Mouse (Mus musculus): ENCODE results near the gene Cradd. TPM values are rescaled to one million over a fixed set of nuclear protein-coding genes. Genes with fewer than 3 reads are reported as not detected.

The Cradd gene
- total RNA-seq, 2 experiments from 2014 or later = 13.5 to 14.3 TPM

- DNase-seq (ENCODE audit: low spot score in 2 of 2) = no peak
These were observed 148.4 kb downstream of the Cradd start for GRCm38 (mm10) chr10:95175423-95176120.

DNA sequence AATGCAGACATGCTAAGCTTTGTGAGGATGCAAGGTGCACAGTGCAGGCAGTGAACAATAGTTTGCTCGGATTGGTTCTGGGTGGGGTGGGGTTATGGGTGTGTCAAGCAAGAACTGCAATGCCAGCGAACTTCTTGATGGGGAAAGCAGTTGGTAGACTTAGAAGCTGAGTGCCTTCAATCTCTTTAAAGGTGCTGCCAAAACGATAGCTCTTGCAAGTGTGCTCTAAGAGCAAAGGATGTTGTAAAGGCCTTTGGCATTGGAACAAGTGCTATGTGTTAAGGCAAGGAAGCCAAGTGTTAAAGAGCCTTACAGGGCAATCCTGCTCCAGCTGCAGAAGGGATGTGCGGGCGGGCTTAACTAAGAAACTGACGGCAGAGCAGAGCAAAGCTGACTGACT lies 149.7 kb downstream of the Cradd start:
- DNase-seq (ENCODE audit: low spot score in 2 of 2) = no peak

- no peak for DNase-seq (ENCODE audit: low spot score in 2 of 2)
These were observed 153.1 kb downstream of the Cradd start for GRCm38 (mm10) chr10:95170721-95171354.

GRCm38 (mm10) chr10:95164949-95165348 lies 159.0 kb downstream of the Cradd start:
- no peak for DNase-seq (ENCODE audit: low spot score in 2 of 2)

DNA sequence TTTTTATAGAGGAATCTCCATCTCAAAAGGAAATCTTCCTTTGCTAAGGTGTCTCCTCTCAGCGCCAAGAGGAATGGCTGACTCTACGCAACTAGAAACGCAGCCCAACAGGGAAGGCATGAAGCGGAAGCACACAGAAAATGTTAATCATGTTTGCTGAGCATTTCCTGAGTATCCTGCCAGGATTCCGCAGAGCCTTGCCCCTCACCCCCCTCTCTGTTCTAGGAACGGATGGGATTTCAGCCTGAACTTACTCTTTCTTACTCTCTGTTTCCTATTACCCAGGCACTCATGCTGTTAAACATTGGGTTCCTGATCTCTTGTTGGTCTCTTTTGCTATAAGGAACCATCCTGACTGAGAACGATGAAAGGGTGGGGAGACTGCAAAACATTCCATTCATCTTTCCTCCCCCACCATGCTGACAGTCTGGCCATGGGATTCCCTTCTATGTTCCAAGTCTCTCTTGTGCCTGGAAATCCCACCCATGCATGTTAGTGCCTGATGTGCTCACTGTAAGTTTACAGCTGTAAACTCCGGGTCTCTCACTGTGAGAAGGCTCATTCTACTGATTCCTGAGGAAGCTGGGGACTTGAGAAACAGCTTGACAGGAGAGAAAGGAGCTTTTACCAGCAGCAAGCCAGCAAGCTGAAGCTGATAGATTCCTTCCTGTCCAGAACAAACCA lies 161.1 kb downstream of the Cradd start:
- DNase-seq (ENCODE audit: low spot score in 2 of 2) = no peak

DNA sequence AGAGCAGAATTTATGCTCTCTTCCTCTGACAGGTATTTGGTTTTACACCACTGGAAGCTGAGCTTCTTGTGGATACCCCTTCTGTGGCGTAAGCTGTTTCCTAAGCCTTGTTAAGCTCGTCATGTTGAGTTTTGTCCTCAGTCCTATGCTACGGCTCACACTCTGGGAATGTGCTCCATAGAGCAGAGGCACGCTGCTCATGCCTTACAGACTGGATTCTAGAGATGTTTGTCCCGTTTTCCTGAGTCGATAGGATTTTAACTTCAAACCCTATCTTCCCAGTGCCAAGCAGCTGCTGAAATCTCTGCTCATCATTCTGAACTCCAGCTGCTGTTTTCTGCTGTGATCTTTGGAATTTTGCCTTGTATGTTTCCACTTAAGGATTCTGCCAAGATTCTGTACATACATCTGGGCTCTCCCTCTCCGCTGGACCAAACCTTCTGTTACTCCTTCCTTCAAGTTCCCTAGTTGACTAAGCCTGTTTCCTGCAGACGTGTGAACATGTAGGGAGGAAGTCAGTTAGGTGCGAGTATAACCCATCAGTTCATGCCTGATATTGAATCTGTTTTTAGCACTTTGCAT lies 164.2 kb downstream of the Cradd start:
- DNase-seq (ENCODE audit: low spot score in 2 of 2) = no peak

GRCm38 (mm10) chr10:95156410-95156809 lies 167.5 kb downstream of the Cradd start:
- DNase-seq (ENCODE audit: low spot score in 2 of 2) = no peak

- DNase-seq (ENCODE audit: low spot score in 2 of 2) = no peak
These were observed 169.3 kb downstream of the Cradd start for GRCm38 (mm10) chr10:95154675-95155074.

DNA sequence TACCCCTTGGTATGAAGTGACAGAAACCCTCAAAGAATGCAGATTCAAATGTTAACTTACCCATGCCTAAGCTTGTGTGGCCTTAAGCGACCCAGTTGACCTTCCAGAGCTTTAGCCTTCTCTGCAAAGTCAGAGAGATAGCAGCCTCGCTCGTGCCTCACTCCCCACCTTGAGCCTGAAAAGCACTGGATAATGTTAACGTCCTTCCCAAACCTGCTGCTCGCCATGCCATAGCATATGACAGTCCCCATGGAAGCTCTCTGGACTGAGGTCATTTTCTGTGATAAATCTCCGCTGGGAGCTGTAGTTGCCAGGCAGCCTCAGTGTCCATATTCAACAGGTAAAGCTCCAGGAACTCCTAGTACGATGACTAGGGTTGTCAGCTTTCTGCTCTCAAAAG lies 170.7 kb downstream of the Cradd start:
- DNase-seq (ENCODE audit: low spot score in 2 of 2) = no peak

DNA sequence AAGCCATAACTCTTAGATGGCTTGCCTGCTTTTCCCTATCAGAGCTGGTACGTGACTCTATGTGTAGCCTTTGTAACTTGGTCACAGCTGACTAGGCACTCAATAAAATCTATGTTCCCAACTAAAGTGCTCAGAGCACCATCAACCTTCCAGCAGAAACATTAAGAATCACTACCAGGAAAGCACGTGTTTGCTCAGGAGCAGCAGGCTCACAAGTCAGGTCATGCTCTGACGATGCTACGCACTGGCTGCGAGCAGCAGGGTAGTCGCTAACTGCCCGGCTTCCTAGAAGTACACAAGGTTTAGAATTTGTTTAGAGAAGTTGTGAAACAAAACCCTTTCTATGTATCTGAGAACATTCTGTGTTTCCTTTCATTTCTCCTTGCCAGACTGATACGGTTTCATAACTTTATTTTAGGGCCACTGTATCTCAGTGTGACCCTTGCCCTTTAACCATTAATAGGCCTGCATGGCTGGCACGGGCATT lies 171.4 kb downstream of the Cradd start:
- no peak for DNase-seq (ENCODE audit: low spot score in 2 of 2)

DNA sequence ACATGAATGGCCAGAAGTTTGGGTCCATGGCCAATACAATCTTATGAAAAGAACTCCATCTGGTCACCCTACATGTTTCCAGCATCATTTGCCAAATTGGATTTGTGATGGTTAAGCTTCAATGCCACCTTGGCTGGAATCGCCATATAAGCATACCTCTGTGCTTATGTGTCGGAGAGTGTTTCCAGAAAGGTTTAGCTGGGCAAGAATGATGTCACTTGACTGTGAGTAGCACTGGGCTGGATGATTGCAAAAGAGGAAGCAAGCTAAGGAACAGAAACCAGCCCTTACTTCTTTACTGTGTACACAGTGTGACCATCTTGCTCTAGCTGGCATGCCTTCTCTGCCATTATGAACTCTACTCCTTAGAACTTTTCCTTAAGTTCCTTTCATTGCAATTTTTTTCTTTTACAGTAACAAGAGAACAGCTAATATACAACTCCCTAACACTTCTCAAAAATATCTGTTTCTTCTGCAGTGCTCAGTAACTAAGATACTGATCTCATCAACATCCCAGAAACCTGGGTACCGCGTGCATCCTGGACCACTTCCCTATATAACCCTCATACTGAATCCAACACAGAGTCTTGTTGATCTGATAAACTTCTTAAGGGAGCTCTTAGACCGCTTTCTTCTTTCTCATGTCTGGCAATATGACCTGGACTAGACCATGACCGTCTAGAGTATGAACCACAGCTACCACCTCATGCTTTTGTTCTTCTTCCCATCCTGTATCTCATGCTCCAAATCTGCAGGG lies 172.7 kb downstream of the Cradd start:
- DNase-seq (ENCODE audit: low spot score in 2 of 2) = no peak

DNA sequence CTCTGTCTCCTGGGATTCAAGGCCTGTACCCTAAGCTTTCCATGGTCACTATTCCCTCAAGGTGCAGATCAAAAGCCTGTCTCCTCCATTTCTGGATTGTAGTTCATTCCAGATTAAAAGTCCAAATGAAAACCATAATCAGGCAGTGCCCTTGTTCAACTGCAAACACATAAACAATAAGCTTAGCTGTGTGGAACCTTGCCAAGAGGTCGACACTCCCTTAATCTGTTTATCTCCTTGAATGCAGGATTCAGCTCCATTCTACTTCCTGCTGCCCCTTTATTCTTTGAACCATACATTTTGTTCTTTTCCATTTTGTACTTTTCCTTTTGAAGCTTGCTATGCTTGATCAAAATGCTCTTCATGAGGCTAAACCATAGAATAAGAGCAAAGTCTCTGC lies 174.3 kb downstream of the Cradd start:
- no peak for DNase-seq (ENCODE audit: low spot score in 2 of 2)

GRCm38 (mm10) chr10:95148641-95149040 lies 175.3 kb downstream of the Cradd start:
- DNase-seq (ENCODE audit: low spot score in 2 of 2) = no peak

DNA sequence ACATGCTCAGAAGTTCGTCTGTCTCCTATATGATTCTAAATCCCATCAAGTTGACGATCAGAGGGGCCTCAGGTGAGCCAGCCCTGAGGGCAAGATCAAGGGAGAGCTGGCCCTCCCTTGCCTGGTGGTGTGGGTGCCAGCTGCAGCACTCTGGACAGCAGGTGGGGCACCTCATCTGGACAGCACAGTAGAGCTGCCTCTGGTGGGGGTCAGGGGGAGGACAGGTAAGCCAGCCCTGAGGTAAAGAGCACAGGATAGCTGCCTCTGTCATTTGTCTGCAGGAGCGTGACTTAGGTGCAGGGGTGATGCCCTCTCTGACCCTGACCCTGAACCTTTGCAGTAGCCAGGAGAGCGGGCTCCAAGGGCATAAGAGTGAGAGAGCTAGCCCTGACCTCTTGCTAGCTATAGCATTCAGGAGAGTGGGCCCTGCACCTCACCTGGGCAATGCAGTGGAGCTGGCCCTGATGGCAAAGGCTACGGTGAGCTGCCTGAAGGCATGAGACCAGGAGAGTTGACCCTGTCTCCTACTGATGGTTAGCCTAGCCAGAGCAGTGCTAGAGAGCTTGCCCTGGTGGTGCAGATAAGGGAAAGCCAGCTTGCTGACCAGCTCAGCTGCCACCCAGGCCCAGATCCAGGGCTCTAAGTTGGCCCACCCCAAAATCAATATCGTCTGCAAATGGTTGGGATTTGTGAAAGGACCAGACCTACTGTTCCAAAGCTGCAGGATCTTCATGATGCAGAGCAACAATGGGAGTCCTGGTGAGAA lies 176.6 kb downstream of the Cradd start:
- no peak for DNase-seq (ENCODE audit: low spot score in 2 of 2)

- no peak for DNase-seq (ENCODE audit: low spot score in 2 of 2)
These were observed 177.4 kb downstream of the Cradd start for GRCm38 (mm10) chr10:95146491-95146890.

- DNase-seq (ENCODE audit: low spot score in 2 of 2) = no peak
These were observed 178.6 kb downstream of the Cradd start for GRCm38 (mm10) chr10:95145204-95145926.

DNA sequence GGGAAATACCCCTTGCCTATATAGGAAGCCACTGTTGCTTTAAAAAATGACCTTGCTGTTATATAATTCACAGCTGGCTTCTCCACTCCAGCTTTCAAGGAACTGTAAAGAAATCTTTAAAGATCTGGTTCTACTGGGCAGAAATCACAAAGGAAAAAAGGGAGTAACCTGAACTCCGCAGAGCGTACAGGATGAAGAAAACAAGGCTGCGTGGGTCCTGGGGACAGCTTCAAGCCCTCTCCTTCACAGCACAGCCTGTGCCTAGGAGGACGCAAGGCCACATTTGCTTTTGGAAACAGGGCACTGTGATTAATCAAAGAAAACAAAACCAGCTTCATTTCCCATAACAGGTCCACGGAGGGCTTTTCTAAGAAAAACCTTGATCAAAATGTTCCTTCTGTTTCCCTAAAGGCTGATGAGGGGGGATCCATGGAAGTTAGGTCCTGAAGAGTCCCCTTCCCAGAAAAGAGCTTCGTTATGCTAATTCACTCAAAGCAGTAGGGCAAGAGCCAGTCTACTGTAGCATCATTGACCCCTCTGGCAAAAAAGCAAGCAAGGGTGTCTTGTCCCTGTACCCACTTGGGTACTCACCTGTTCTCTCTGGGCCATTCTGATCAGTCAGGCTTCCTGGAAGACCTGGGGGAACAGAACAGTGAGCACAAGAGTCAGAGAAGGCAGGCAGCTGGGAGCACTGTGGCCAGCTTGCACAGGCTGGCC lies 179.4 kb downstream of the Cradd start:
- no peak for DNase-seq (ENCODE audit: low spot score in 2 of 2)

DNA sequence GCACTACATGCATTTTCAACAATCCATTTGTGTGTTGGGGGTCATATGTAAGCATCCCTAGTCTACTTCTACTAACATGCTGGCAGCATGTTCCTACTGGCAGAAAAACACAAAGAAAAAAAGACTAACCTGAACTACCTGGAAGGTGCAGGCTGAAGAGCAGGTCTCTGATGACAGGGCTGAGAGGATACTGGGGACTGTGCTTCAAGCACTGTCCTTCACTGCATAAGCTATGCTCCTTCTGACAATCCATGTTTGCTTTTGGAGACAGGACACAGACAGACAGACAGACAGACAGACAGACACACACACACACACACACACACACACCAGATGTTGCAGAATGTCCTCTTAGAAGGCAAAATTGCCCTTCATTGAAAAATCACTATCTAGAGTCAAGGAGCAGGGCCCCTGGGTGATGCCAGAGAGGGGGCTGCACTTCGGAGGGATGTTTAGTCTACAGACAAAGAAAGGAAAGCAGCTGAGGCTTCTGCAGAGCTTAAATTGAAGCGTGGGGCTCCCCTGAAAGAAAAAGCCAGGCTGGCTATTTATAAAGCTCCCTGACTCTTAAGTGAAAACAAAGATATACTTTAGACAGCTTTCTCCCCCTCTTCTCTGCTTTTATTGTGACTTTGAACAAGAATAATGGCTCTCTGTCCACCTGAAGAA lies 180.4 kb downstream of the Cradd start:
- no peak for DNase-seq (ENCODE audit: low spot score in 2 of 2)

Data from gastrocnemius, postnatal 4 days (tissue).